Mouse (Mus musculus) stomach, embryonic 14.5 days (tissue): ENCODE data around the gene Zfp68. TPM values are rescaled to one million over a fixed set of nuclear protein-coding genes. Genes with fewer than 3 reads are reported as not detected.
"Not testable (repeated sequence)": the region's sequence is repeated elsewhere in the genome, so short reads cannot be mapped to it uniquely, and the experiment has no call there.

ENCODE experiments used
- ATAC-seq: fragments of 200-750 bp; cut with Nextera tagmentation; 2 replicates; pipeline ENCODE4 v1.8.0; 2017; ENCODE audit warnings: low read depth, moderate TSS enrichment; ENCODE audit not compliant: insufficient number of reproducible peaks, insufficient read depth, low FRiP score
- H3K27ac ChIP-seq: fragments of 300-500 bp; sonication (generic); 2 replicates; pipeline ENCODE4 v1.5.1; 2014; ENCODE audit warnings: mild to moderate bottlenecking, low read length, moderate library complexity, mixed read lengths
- H3K27me3 ChIP-seq: fragments of 300-500 bp; sonication (generic); 2 replicates; pipeline ENCODE4 v1.6.1; 2014; ENCODE audit warnings: low read length, control low read depth, mixed read lengths; ENCODE audit not compliant: control insufficient read depth, insufficient read depth
- H3K36me3 ChIP-seq: fragments of 300-500 bp; sonication (generic); 2 replicates; pipeline ENCODE4 v1.6.1; 2014; ENCODE audit warnings: mild to moderate bottlenecking, control low read depth, low read length, moderate library complexity, mixed read lengths; ENCODE audit not compliant: control insufficient read depth, insufficient read depth
- H3K4me1 ChIP-seq: fragments of 300-500 bp; sonication (generic); 2 replicates; pipeline ENCODE4 v1.6.1; 2014; ENCODE audit warnings: low read length, control low read depth, mixed read lengths; ENCODE audit not compliant: control insufficient read depth, insufficient read depth
- H3K4me2 ChIP-seq: fragments of 300-500 bp; sonication (generic); replicated peaks from 2 replicates; pipeline ENCODE4 v1.6.1; 2014; ENCODE audit warnings: low read depth, low read length, control low read depth
- H3K4me3 ChIP-seq: fragments of 300-500 bp; sonication (generic); 2 replicates; pipeline ENCODE4 v1.5.1; 2014; ENCODE audit warnings: low read depth, low read length, control low read depth
- H3K9ac ChIP-seq: fragments of 300-500 bp; sonication (generic); replicated peaks from 2 replicates; pipeline ENCODE4 v1.6.1; 2014; ENCODE audit warnings: low read depth, mild to moderate bottlenecking, control low read depth, low read length, moderate library complexity, mixed read lengths
- H3K9me3 ChIP-seq: fragments of 300-500 bp; sonication (generic); 2 replicates; pipeline ENCODE4 v1.6.1; 2016; ENCODE audit warnings: low read depth, low read length, control low read depth; ENCODE audit not compliant: control insufficient read depth
- WGBS: fragments of 180-500 bp; shearing (Covaris S2); extraction: QIAGEN DNeasy Blood & Tissue Kit; methylation state at CpG from one replicate; pipeline ENCODE4 v1.1.7; 2014; 5-methylcytosine and 5-hydroxymethylcytosine counted together
- polyA plus RNA-seq: library from polyadenylated mRNA; unstranded; fragments of >200 nt; fragmentation: Nextera tagmentation; extraction: Ambion mirVana; gene quantifications from 2 replicates; pipeline ENCODE4 v1.2.1, GENCODE M21; 2014

Zfp68 gene
- polyA plus RNA-seq, 1 experiment from 2014 or later: 82.4 TPM

DNA sequence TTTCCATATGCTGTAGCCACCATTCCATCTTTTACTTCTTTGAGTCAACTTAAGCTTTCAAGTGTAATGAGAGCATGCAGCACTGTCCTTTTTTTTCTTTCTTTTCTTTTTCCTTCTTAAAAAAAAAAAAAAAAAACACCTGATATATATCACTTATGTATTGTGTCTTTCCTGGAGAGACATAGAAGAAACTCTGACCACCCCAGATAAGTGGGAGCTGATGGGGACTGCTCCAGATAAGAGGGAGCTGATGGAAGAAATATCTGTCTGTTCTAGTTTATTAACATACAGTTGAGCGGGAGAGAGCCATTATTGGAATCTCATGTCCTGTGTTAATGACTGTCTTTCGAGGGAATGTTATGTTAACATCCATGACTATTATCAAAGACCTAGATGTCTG lies 16.9 kb upstream of the Zfp68 start:
- H3K36me3 ChIP-seq: peaks cover 6% of the 10 kb centered on the region
- H3K4me1 ChIP-seq: no peaks in the 10 kb centered on the region
- WGBS: 93% methylated on average over 2 of the region's 2 CpGs
- no peaks in the 10 kb centered on the region for H3K27me3 ChIP-seq
- no peak for ATAC-seq
- H3K9ac ChIP-seq: no peak overlapping the region
- no peak overlapping the region for H3K4me2 ChIP-seq
- H3K4me3 ChIP-seq: no peak overlapping the region
- no peak overlapping the region for H3K27ac ChIP-seq
- no peaks in the 10 kb centered on the region for H3K9me3 ChIP-seq

DNA sequence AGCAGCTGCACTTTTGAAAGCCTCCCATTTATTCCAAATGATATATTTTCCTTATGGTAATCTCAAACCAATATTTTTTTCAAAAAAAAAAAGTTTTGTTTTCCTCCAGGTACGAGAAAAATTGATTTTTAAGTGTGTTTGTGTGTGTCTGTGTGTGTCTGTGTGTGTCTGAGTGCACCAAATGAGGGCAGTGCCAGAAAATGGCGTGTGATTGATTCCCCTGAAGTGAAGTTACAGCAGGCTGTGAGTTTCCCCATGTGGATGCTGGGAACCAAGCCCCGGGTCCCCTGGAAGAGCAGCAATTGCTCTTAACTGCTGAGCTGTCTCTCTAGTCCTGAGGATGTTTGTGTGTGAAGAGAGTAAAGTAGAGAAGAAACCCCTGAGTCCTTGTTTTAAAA lies 3.9 kb upstream of the Zfp68 start:
- 7% methylated on average over 3 of the region's 3 CpGs for WGBS
- peaks cover 9% of the 10 kb centered on the region for H3K4me1 ChIP-seq
- H3K4me2 ChIP-seq: peak overlapping the region; percentile 78
- ATAC-seq: no peak
- no peaks in the 10 kb centered on the region for H3K36me3 ChIP-seq
- no peaks in the 10 kb centered on the region for H3K27me3 ChIP-seq
- H3K27ac ChIP-seq: peak overlapping the region; percentile 91
- H3K4me3 ChIP-seq: peak overlapping the region; percentile 76
- peaks cover 1% of the 10 kb centered on the region; the same call in 1 of the 2 replicates for H3K9me3 ChIP-seq
- peak overlapping the region; percentile 67 for H3K9ac ChIP-seq

DNA sequence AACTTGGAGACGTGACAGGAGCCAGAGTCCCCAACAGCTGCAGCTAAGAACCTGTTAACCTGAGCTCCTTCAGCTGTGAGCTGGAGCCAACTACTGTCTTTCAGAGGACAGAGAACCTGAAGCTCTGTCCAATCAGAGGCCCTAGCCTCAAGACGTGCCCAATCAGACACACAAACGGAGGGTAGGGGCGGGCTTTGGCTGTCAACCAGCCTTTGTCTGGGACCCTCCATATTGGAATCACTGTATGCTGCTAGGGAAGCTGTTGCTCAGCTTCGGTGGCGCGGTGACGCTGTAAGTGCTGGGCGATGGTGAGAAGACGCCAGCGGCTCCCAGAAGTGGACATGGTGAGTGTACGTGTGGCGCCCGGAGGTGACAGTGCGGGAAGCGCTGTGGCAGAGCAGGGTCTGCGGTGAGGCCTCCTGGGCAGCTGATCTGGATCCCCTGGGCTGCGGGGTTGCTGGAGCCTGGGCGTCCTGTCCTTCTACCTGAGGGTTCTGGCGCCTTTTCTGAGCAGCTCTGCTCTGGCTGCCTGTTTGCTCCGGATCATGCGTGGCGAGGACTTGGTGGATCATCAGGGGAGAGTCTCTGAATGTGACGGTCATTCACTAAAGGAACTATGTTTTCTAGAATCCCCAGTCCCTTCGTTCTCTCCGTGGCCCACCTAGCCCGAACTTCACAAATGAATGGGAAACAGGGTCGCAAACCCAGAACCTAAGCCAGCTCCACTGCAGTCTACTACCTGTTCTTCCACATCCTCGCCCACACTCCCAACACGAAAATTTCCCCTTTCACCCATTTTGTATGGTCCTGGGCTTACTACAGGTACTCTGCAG lies 3.3 kb upstream of the Zfp68 start, which contains the start of gene A430033K04Rik:
Gene A430033K04Rik (plus strand): TSS at position 215 of the 833 bp plus-strand sequence.
- H3K36me3 ChIP-seq: 0 out of 2 replicates have a peak, but pooled peaks cover 4% of the 10 kb centered on the region
- H3K27me3 ChIP-seq: no peaks in the 10 kb centered on the region
- H3K4me1 ChIP-seq: peaks cover 9% of the 10 kb centered on the region
- H3K4me2 ChIP-seq: peak within 1 kb of the TSS; percentile 78
- H3K27ac ChIP-seq: peak within 1 kb of the TSS; percentile 91
- peak within 1 kb of the TSS; percentile 67 for H3K9ac ChIP-seq
- peak; percentile 92 for ATAC-seq
- H3K9me3 ChIP-seq: peaks cover 7% of the 10 kb centered on the region; the same call in 1 of the 2 replicates
- WGBS: under 1% methylated on average over 30 of the region's 30 CpGs
- peak within 1 kb of the TSS; percentile 76 for H3K4me3 ChIP-seq

DNA sequence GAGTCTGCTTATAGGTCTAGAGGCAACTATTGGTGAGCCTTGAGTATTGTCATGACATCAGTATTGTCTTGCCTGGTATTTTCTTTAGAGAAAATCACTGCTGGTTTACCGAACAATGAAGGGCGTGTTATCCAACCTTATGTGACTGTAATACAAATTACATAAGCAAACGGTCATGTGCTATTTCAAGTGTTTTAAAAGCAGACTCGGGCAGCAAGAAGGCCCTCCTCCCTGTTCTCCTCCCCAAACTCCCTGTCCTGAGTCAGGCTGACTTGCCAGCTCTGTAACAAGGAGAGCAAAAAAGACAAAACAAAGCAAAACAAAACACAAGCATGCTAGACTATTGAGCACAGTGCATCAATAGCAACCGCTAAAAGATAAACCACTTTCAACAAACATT lies 1.3 kb upstream of the Zfp68 start:
- WGBS: 72% methylated on average over 5 of the region's 5 CpGs
- peak overlapping the region; percentile 2; the same call in 1 of the 2 replicates for H3K27ac ChIP-seq
- H3K9ac ChIP-seq: no peak overlapping the region
- H3K36me3 ChIP-seq: peaks cover 18% of the 10 kb centered on the region
- peaks cover 22% of the 10 kb centered on the region for H3K9me3 ChIP-seq
- no peak overlapping the region for H3K4me3 ChIP-seq
- no peak for ATAC-seq
- peaks cover 9% of the 10 kb centered on the region for H3K4me1 ChIP-seq
- no peaks in the 10 kb centered on the region for H3K27me3 ChIP-seq
- no peak overlapping the region for H3K4me2 ChIP-seq

DNA sequence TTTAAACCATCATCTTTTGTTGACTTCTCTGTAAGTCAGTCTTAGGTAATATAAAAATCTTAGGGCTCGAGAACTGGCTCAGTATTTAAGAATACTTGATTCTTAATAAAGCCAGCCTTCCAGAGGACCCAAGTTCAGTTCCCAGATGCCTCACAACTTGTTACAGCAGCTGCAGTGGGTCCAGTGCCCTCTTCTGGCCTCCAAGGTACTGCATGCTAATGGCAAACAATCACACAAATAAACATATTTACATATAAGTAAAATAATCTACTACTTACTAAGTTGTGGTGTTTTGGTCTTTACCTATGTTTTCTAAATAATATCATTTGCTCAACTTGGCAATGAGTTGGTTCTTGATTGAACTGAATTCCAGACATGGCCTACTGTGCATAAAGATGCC lies 1.2 kb downstream of the Zfp68 start:
- WGBS: 93% methylated on average over 1 of the region's 1 CpGs
- no peaks in the 10 kb centered on the region for H3K27me3 ChIP-seq
- no peaks in the 10 kb centered on the region for H3K4me1 ChIP-seq
- H3K4me2 ChIP-seq: peak overlapping the region; percentile 38
- no peak for ATAC-seq
- H3K9ac ChIP-seq: no peak overlapping the region
- H3K27ac ChIP-seq: no peak overlapping the region
- H3K4me3 ChIP-seq: peak overlapping the region; percentile 79
- peaks cover 42% of the 10 kb centered on the region for H3K36me3 ChIP-seq
- H3K9me3 ChIP-seq: peaks cover 43% of the 10 kb centered on the region

DNA sequence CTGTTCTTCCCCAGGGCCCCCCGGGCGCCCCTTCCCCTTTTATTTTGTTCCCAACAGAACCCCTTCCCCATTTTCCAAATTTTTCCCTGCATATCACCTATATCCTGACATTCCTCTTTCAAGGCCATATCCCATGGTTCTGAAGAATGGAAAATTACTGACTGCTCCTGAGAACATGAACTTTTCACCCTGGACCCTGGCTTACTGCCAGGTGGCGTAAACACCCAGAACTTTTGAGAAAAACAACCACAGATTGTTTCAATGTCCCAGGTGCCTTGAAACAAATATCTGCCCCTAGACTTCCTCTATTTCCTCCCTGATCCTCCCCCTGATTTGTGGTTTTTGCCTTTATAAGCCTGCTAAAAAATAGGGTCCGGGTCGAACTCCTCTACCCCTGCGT lies 32.2 kb downstream of the Zfp68 start:
- ATAC-seq: no peak
- Histone ChIP-seq H3K4me3 (no peak overlapping the region), H3K9ac (no peak overlapping the region), H3K27me3 (no peaks in the 10 kb centered on the region), H3K36me3 (no peaks in the 10 kb centered on the region), H3K27ac (no peak overlapping the region), H3K9me3 (peaks cover 7% of the 10 kb centered on the region; the same call in 1 of the 2 replicates), H3K4me1 (no peaks in the 10 kb centered on the region), H3K4me2 (no peak overlapping the region)
- 91% methylated on average over 6 of the region's 6 CpGs for WGBS

DNA sequence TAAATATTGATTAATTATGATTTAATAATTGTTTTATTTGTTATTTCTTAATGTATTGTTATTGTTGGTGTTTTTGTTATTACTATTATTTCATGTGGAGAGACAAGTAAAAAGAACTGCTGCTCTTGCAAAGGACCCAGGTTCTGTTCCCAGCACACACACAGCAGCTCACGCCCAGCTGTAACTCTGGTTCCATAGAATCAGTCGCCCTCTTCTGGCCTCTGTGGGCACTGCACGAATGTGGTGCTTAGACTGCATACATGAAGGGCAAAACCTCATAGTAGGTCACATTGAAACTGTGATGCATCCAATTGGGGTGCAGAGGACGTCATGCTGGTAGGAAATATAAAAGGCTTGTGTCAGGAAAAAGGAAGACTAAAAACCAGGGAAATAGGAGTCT lies 47.9 kb downstream of the Zfp68 start:
- Histone ChIP-seq H3K27ac (no peak overlapping the region), H3K4me3 (no peak overlapping the region), H3K9me3 (no peaks in the 10 kb centered on the region), H3K27me3 (no peaks in the 10 kb centered on the region), H3K9ac (no peak overlapping the region), H3K4me1 (no peaks in the 10 kb centered on the region), H3K36me3 (no peaks in the 10 kb centered on the region), H3K4me2 (no peak overlapping the region)
- WGBS: 53% methylated on average over 4 of the region's 4 CpGs
- ATAC-seq: no peak

DNA sequence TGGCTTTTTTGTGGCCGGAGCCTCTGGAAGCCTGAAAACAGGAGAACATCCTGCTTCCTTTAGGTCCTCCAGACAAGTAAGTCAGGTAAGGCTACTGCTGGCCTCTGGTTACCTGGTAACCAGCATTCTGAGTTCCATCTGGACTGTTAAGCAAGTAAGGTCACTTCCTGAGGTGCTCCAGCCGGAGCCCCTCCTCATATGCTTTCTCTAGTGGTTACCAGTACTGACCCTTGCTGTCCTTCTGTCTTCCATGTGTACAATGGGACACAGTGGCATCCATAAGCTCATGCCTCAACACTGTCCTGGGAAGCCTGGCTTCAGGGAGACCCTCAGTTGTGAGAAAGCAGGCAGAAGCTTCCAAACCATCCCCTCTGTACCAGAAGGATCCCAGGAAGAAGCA lies 54.9 kb downstream of the Zfp68 start, which contains the start of gene 1700123K08Rik:
Gene 1700123K08Rik (minus strand): TSS at position 101 of the 400 bp plus-strand sequence.
- not testable (repeated sequence) for H3K9ac ChIP-seq, ATAC-seq, H3K4me3 ChIP-seq, H3K27ac ChIP-seq, H3K27me3 ChIP-seq, H3K4me2 ChIP-seq, H3K36me3 ChIP-seq, H3K9me3 ChIP-seq, H3K4me1 ChIP-seq
- 78% methylated on average over 2 of the region's 2 CpGs for WGBS
